Mouse (Mus musculus) hindbrain, postnatal 0 days (tissue): ENCODE data around the gene Gigyf1. TPM values are rescaled to one million over a fixed set of nuclear protein-coding genes. Genes with fewer than 3 reads are reported as not detected.

ENCODE experiments used
- ATAC-seq: fragments of 200-750 bp; cut with Nextera tagmentation; 2 replicates; pipeline ENCODE4 v1.8.0; 2017; ENCODE audit warnings: mild to moderate bottlenecking, moderate TSS enrichment, moderate library complexity
- DNase-seq: peaks from one replicate; pipeline ENCODE4 v3.0.0-alpha.2; 2015; ENCODE audit warnings: low spot score
- H3K27ac ChIP-seq: fragments of 300-500 bp; sonication (generic); 2 replicates; pipeline ENCODE4 v1.5.1; 2014; ENCODE audit warnings: mild to moderate bottlenecking
- H3K27me3 ChIP-seq: fragments of 300-500 bp; sonication (generic); 2 replicates; pipeline ENCODE4 v1.6.1; 2014; ENCODE audit warnings: low read length, mixed read lengths; ENCODE audit not compliant: insufficient read depth
- H3K36me3 ChIP-seq: fragments of 300-500 bp; sonication (generic); 2 replicates; pipeline ENCODE4 v1.6.1; 2014; ENCODE audit warnings: low read length, mixed read lengths; ENCODE audit not compliant: insufficient read depth
- H3K4me1 ChIP-seq: fragments of 300-500 bp; sonication (generic); 2 replicates; pipeline ENCODE4 v1.6.1; 2014; ENCODE audit warnings: antibody characterized with exemption, low read length, mixed read lengths; ENCODE audit not compliant: insufficient read depth
- H3K4me2 ChIP-seq: fragments of 300-500 bp; sonication (generic); 2 replicates; pipeline ENCODE4 v1.6.1; 2014; ENCODE audit warnings: low read depth, mild to moderate bottlenecking, low read length, moderate library complexity, mixed read lengths
- H3K4me3 ChIP-seq: fragments of 300-500 bp; sonication (generic); 2 replicates; pipeline ENCODE4 v1.5.1; 2014; ENCODE audit warnings: low read length
- H3K9ac ChIP-seq: fragments of 300-500 bp; sonication (generic); replicated peaks from 2 replicates; pipeline ENCODE4 v1.6.1; 2014; ENCODE audit warnings: mild to moderate bottlenecking, low read length, moderate library complexity, mixed read lengths
- H3K9me3 ChIP-seq: fragments of 300-500 bp; sonication (generic); 2 replicates; pipeline ENCODE4 v1.6.1; 2016; ENCODE audit warnings: low read length, mixed read lengths
- CTCF ChIP-seq: IDR thresholded peaks from 2 replicates; pipeline ENCODE4 v1.5.1; 2016; ENCODE audit warnings: antibody characterized with exemption, control low read depth, low read depth
- WGBS: fragments of 180-500 bp; shearing (Covaris S2); extraction: QIAGEN DNeasy Blood & Tissue Kit; methylation state at CpG from one replicate; pipeline ENCODE4 v1.1.7; 2014; 5-methylcytosine and 5-hydroxymethylcytosine counted together
- polyA plus RNA-seq: library from polyadenylated mRNA; unstranded; fragments of >200 nt; fragmentation: Nextera tagmentation; extraction: Ambion mirVana; gene quantifications from 2 replicates; pipeline ENCODE4 v1.2.1, GENCODE M21; 2015
- total RNA-seq: library from RNA; depleted of rRNA; stranded (reverse); fragments of >200 nt; gene quantifications from 2 replicates; pipeline ENCODE4 v1.2.3, GENCODE M21; 2014; rRNA removed

Gigyf1 gene
- total RNA-seq, result 20.3 and 21.4 TPM in 2 replicates
- polyA plus RNA-seq, result 15.1 and 16.2 TPM in 2 replicates

DNA sequence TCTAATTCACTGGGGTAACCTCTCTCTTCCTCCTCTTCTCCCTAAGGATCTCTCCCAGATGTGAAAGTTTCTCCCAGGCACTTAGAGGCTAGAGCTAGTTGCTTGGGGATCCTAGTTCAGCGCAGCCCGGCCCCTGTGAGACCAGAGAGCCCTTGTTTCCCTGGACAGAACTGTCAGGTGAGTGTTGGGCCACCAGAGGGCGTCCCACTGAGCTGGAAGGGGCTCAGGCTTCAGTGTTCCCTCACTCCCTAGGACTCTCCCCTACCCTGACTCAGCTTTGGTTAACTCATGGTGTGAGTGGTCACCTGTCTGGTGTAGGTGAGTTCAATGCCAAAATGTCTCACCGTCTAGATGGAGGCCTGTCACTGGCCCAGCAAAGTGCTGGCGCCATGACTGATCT lies at the start of gene Gigyf1:
Gene Gigyf1 (plus strand): TSS at position 113 of the 400 bp plus-strand sequence.
- Histone ChIP-seq H3K4me1 (peaks cover 7% of the 10 kb centered on the region; the same call in 1 of the 2 replicates), H3K4me3 (no peak within 1 kb of the TSS), H3K27ac (no peak within 1 kb of the TSS), H3K9me3 (no peaks in the 10 kb centered on the region), H3K9ac (no peak within 1 kb of the TSS), H3K36me3 (peaks cover 45% of the 10 kb centered on the region), H3K4me2 (no peak within 1 kb of the TSS), H3K27me3 (no peaks in the 10 kb centered on the region)
- 65% methylated on average over 5 of the region's 5 CpGs for WGBS
- TF ChIP-seq CTCF, result peak; percentile 72
- DNase-seq (no peak), ATAC-seq (peak; percentile 42)

DNA sequence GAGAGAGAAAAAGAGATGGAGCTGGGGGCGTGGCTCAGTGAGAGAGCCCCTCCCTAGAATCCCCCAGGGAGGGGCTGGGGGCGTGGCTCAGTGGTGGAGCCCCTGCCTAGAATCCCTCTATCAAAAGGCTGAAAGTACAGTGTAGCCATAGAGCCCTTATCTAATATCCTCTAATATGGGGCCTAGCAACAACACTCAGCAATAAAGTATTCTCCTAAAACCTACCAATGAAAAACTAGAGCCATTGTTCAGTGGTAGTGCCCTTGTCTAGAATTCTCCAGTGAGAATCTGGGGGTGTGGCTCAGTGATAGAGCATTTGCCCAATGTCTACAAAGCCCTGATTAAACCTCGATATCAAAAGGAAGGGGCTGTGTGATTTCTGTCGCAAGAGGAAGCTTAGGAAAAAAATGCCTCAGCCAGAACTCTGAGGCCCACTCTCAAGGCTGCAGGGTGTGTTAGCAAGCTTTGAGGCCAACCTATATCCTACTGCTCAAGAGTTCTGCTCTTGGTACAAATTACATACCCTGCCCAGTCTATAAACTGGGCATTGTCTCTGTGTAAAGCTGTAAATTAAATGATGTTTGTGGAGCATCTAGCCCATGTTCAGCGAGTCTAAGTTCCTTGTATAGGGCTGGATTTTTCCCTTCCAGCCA lies 46.0 kb upstream of the Gigyf1 start:
- no peaks in the 10 kb centered on the region for H3K4me1 ChIP-seq
- no peak for ATAC-seq
- DNase-seq, result no peak
- no peak overlapping the region for H3K9ac ChIP-seq
- H3K27ac ChIP-seq, result no peak overlapping the region
- H3K27me3 ChIP-seq, result no peaks in the 10 kb centered on the region
- WGBS, result 60% methylated on average over 5 of the region's 5 CpGs
- H3K4me3 ChIP-seq, result no peak overlapping the region
- H3K4me2 ChIP-seq, result no peak overlapping the region
- no peak for TF ChIP-seq CTCF
- H3K36me3 ChIP-seq, result no peaks in the 10 kb centered on the region
- H3K9me3 ChIP-seq, result no peaks in the 10 kb centered on the region

GRCm38 (mm10) chr5:137474351-137474750 lies 44.0 kb upstream of the Gigyf1 start:
- ATAC-seq (no peak), DNase-seq (no peak)
- no peaks in the 10 kb centered on the region for H3K36me3 ChIP-seq
- H3K27ac ChIP-seq, result no peak overlapping the region
- no peaks in the 10 kb centered on the region for H3K27me3 ChIP-seq
- 21% methylated on average over 2 of the region's 2 CpGs for WGBS
- no peaks in the 10 kb centered on the region for H3K4me1 ChIP-seq
- H3K4me2 ChIP-seq, result no peak overlapping the region
- H3K9me3 ChIP-seq, result no peaks in the 10 kb centered on the region
- H3K9ac ChIP-seq, result no peak overlapping the region
- H3K4me3 ChIP-seq, result no peak overlapping the region
- no peak for TF ChIP-seq CTCF

DNA sequence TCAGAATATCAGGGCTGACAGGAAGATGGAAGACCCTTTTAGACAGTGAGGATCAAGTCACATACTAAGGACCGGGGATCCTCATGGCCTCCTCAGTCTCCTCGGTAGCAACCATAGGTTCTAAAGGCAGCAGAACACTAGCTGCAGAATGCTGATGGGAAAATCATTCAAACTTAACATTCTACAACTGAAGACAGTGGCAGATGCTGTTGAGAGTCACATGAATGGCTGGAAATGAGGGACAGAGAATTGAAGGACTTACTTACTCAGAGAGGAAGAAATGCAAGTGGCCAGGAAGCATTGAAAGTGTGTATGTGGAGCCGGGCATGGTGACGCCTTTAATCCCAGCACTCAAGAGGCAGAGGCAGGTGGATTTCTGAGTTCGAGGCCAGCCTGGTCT lies 41.4 kb upstream of the Gigyf1 start, which contains the start of gene Zan:
Gene Zan (minus strand): TSS at position 101 of the 400 bp plus-strand sequence.
- no peaks in the 10 kb centered on the region for H3K9me3 ChIP-seq
- H3K27me3 ChIP-seq, result no peaks in the 10 kb centered on the region
- 80% methylated on average over 5 of the region's 5 CpGs for WGBS
- H3K4me1 ChIP-seq, result no peaks in the 10 kb centered on the region
- no peaks in the 10 kb centered on the region for H3K36me3 ChIP-seq
- no peak within 1 kb of the TSS for H3K4me3 ChIP-seq
- H3K9ac ChIP-seq, result no peak within 1 kb of the TSS
- no peak for TF ChIP-seq CTCF
- no peak within 1 kb of the TSS for H3K4me2 ChIP-seq
- ATAC-seq, result no peak
- no peak for DNase-seq
- H3K27ac ChIP-seq, result no peak within 1 kb of the TSS

GRCm38 (mm10) chr5:137481138-137481537 lies 37.2 kb upstream of the Gigyf1 start:
- Histone ChIP-seq H3K36me3 (no peaks in the 10 kb centered on the region), H3K4me3 (no peak overlapping the region), H3K9me3 (no peaks in the 10 kb centered on the region), H3K4me2 (no peak overlapping the region), H3K9ac (no peak overlapping the region), H3K27me3 (peaks cover 7% of the 10 kb centered on the region; the same call in 1 of the 2 replicates), H3K27ac (no peak overlapping the region), H3K4me1 (no peaks in the 10 kb centered on the region; the same call in 1 of the 2 replicates)
- peak; percentile 82 for TF ChIP-seq CTCF
- ATAC-seq, result no peak
- DNase-seq, result peak; percentile 91

DNA sequence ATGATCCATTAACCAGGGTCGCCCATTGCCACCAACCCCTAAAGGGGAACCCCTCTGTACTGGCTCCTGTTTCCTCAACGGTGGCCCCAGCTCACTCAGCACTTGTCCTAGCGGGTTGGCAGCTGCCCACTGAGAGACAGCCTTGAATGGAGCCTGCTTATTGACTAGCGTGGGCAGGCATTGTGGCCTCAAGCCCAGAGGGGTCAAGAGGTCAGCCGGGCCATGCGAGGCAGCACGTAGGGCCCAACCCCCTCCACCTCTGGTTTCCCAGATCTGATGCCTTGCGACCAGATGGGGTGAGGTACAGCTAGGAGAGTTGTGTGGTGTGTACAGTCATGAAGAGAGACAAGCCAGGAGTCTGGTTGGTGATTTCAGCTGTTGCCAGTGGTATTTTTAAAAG lies 36.5 kb upstream of the Gigyf1 start:
- DNase-seq (peak; percentile 16), ATAC-seq (no peak)
- Histone ChIP-seq H3K4me3 (no peak overlapping the region), H3K9ac (no peak overlapping the region), H3K4me1 (no peaks in the 10 kb centered on the region; the same call in 1 of the 2 replicates), H3K27me3 (peaks cover 7% of the 10 kb centered on the region; the same call in 1 of the 2 replicates), H3K36me3 (no peaks in the 10 kb centered on the region), H3K4me2 (no peak overlapping the region), H3K27ac (no peak overlapping the region), H3K9me3 (no peaks in the 10 kb centered on the region)
- 11% methylated on average over 8 of the region's 8 CpGs for WGBS
- TF ChIP-seq CTCF, result no peak

- peak overlapping the region; percentile 32 for H3K4me2 ChIP-seq
- H3K27ac ChIP-seq, result no peak overlapping the region
- no peaks in the 10 kb centered on the region for H3K9me3 ChIP-seq
- ATAC-seq, result no peak
- no peaks in the 10 kb centered on the region for H3K36me3 ChIP-seq
- H3K4me3 ChIP-seq, result peak overlapping the region; percentile 9
- no peaks in the 10 kb centered on the region; the same call in 1 of the 2 replicates for H3K4me1 ChIP-seq
- no peak for DNase-seq
- 0 out of 2 replicates have a peak overlapping the region, but pooled peaks have one; percentile 21 for H3K9ac ChIP-seq
- peaks cover 7% of the 10 kb centered on the region; the same call in 1 of the 2 replicates for H3K27me3 ChIP-seq
- no peak for TF ChIP-seq CTCF
- WGBS, result 8% methylated on average over 30 of the region's 30 CpGs
Measured at GRCm38 (mm10) chr5:137485071-137485850, 33.1 kb upstream of the Gigyf1 start.
